Mouse (Mus musculus) limb, embryonic 15.5 days (tissue): ENCODE results near the gene Klb. TPM values are rescaled to one million over a fixed set of nuclear protein-coding genes. Genes with fewer than 3 reads are reported as not detected.
A peak's percentile ranks its signal among the peaks of the same experiment; 100 is the strongest.
"Not testable (repeated sequence)": the region's sequence is repeated elsewhere in the genome, so short reads cannot be mapped to it uniquely, and the experiment has no call there.

ENCODE experiments used
- ATAC-seq: fragments of 200-750 bp; cut with Nextera tagmentation; 2 replicates; pipeline ENCODE4 v1.8.0; 2017; ENCODE audit warnings: low read depth, moderate TSS enrichment; ENCODE audit not compliant: insufficient number of reproducible peaks, low FRiP score, low TSS enrichment
- H3K27ac ChIP-seq: fragments of 300-500 bp; sonication (generic); 2 replicates; pipeline ENCODE4 v1.5.1; 2015; ENCODE audit warnings: moderate library complexity, mild to moderate bottlenecking, inconsistent platforms
- H3K27me3 ChIP-seq: fragments of 300-500 bp; sonication (generic); 2 replicates; pipeline ENCODE4 v1.6.1; 2015; ENCODE audit warnings: inconsistent platforms
- H3K36me3 ChIP-seq: fragments of 300-500 bp; sonication (generic); 2 replicates; pipeline ENCODE4 v1.6.1; 2015; ENCODE audit warnings: inconsistent platforms
- H3K4me1 ChIP-seq: fragments of 300-500 bp; sonication (generic); 2 replicates; pipeline ENCODE4 v1.6.1; 2015; ENCODE audit warnings: inconsistent platforms
- H3K4me2 ChIP-seq: fragments of 300-500 bp; sonication (generic); 2 replicates; pipeline ENCODE4 v1.6.1; 2015; ENCODE audit warnings: mild to moderate bottlenecking, inconsistent platforms
- H3K4me3 ChIP-seq: fragments of 300-500 bp; sonication (generic); 2 replicates; pipeline ENCODE4 v1.5.1; 2015; ENCODE audit warnings: mild to moderate bottlenecking, inconsistent platforms
- H3K9ac ChIP-seq: fragments of 300-500 bp; sonication (generic); 2 replicates; pipeline ENCODE4 v1.6.1; 2015; ENCODE audit warnings: inconsistent platforms
- H3K9me3 ChIP-seq: fragments of 300-500 bp; sonication (generic); 2 replicates; pipeline ENCODE4 v1.6.1; 2016; ENCODE audit warnings: inconsistent platforms
- WGBS: fragments of 180-500 bp; shearing (Covaris S2); methylation state at CpG from one replicate; pipeline ENCODE4 v1.1.7; 2015; 5-methylcytosine and 5-hydroxymethylcytosine counted together
- polyA plus RNA-seq: library from polyadenylated mRNA; unstranded; fragments of >200 nt; fragmentation: Nextera tagmentation; extraction: Ambion mirVana; gene quantifications from 2 replicates; pipeline ENCODE4 v1.2.1, GENCODE M21; 2015

Gene Klb
- 0.05 TPM in 1 of 2 replicates, not detected in the other for polyA plus RNA-seq

GRCm38 (mm10) chr5:65348168-65348567, at the start of gene Klb:
TSS of gene Klb (plus strand) at chr5:65348314.
- H3K27ac ChIP-seq = no peak within 1 kb of the TSS
- no peak for ATAC-seq
- no peak within 1 kb of the TSS for H3K9ac ChIP-seq
- no peaks in the 10 kb centered on the region for H3K9me3 ChIP-seq
- no peak within 1 kb of the TSS for H3K4me2 ChIP-seq
- H3K4me1 ChIP-seq = no peaks in the 10 kb centered on the region
- H3K36me3 ChIP-seq = no peaks in the 10 kb centered on the region
- no peak within 1 kb of the TSS for H3K4me3 ChIP-seq
- WGBS = 53% methylated on average over 15 of the region's 15 CpGs
- no peaks in the 10 kb centered on the region for H3K27me3 ChIP-seq

GRCm38 (mm10) chr5:65299623-65300022, 48.5 kb upstream of the Klb start:
- H3K9me3 ChIP-seq, H3K27me3 ChIP-seq, H3K4me1 ChIP-seq, H3K27ac ChIP-seq, H3K4me3 ChIP-seq, H3K4me2 ChIP-seq, ATAC-seq, H3K9ac ChIP-seq: not testable (repeated sequence)
- peaks cover 52% of the 10 kb centered on the region for H3K36me3 ChIP-seq
- WGBS = 100% methylated on average over 1 of the region's 1 CpGs

- peaks cover 52% of the 10 kb centered on the region for H3K36me3 ChIP-seq
- ATAC-seq = no peak
- no peaks in the 10 kb centered on the region for H3K27me3 ChIP-seq
- H3K4me2 ChIP-seq = no peak overlapping the region
- H3K4me3 ChIP-seq = no peak overlapping the region
- H3K4me1 ChIP-seq = no peaks in the 10 kb centered on the region
- WGBS = 86% methylated on average over 9 of the region's 9 CpGs
- H3K9me3 ChIP-seq = no peaks in the 10 kb centered on the region
- no peak overlapping the region for H3K9ac ChIP-seq
- H3K27ac ChIP-seq = no peak overlapping the region
Measured at GRCm38 (mm10) chr5:65300121-65300520, 48.0 kb upstream of the Klb start.

- Histone ChIP-seq H3K27ac (no peak overlapping the region), H3K9ac (no peak overlapping the region), H3K4me1 (no peaks in the 10 kb centered on the region), H3K36me3 (peaks cover 53% of the 10 kb centered on the region), H3K4me3 (no peak overlapping the region), H3K9me3 (no peaks in the 10 kb centered on the region), H3K27me3 (no peaks in the 10 kb centered on the region), H3K4me2 (no peak overlapping the region)
- no peak for ATAC-seq
- 68% methylated on average over 9 of the region's 9 CpGs for WGBS
Measured at GRCm38 (mm10) chr5:65305516-65305915, 42.6 kb upstream of the Klb start.

GRCm38 (mm10) chr5:65308208-65308607, 39.9 kb upstream of the Klb start:
- H3K27ac ChIP-seq = no peak overlapping the region
- ATAC-seq = no peak
- peaks cover 66% of the 10 kb centered on the region for H3K36me3 ChIP-seq
- H3K27me3 ChIP-seq = no peaks in the 10 kb centered on the region
- H3K4me3 ChIP-seq = no peak overlapping the region
- 94% methylated on average over 7 of the region's 7 CpGs for WGBS
- no peak overlapping the region for H3K4me2 ChIP-seq
- H3K9ac ChIP-seq = no peak overlapping the region
- H3K4me1 ChIP-seq = no peaks in the 10 kb centered on the region
- H3K9me3 ChIP-seq = no peaks in the 10 kb centered on the region

- no peak for ATAC-seq
- Histone ChIP-seq H3K36me3 (peaks cover 69% of the 10 kb centered on the region), H3K27me3 (no peaks in the 10 kb centered on the region), H3K4me1 (no peaks in the 10 kb centered on the region), H3K4me2 (no peak overlapping the region), H3K27ac (no peak overlapping the region), H3K9ac (no peak overlapping the region), H3K9me3 (no peaks in the 10 kb centered on the region), H3K4me3 (no peak overlapping the region)
- WGBS = 93% methylated on average over 3 of the region's 3 CpGs
Measured at GRCm38 (mm10) chr5:65308866-65309265, 39.2 kb upstream of the Klb start.

GRCm38 (mm10) chr5:65319176-65319575, 28.9 kb upstream of the Klb start:
- Histone ChIP-seq H3K27ac (no peak overlapping the region), H3K9me3 (no peaks in the 10 kb centered on the region), H3K27me3 (no peaks in the 10 kb centered on the region), H3K36me3 (peaks cover 42% of the 10 kb centered on the region), H3K4me3 (no peak overlapping the region), H3K9ac (no peak overlapping the region), H3K4me1 (no peaks in the 10 kb centered on the region), H3K4me2 (no peak overlapping the region)
- WGBS = 91% methylated on average over 9 of the region's 9 CpGs
- ATAC-seq = no peak

- no peaks in the 10 kb centered on the region for H3K4me1 ChIP-seq
- no peaks in the 10 kb centered on the region for H3K9me3 ChIP-seq
- WGBS = 52% methylated on average over 10 of the region's 10 CpGs
- ATAC-seq = no peak
- H3K4me3 ChIP-seq = no peak overlapping the region
- H3K27me3 ChIP-seq = no peaks in the 10 kb centered on the region
- no peak overlapping the region for H3K4me2 ChIP-seq
- H3K9ac ChIP-seq = no peak overlapping the region
- H3K36me3 ChIP-seq = peaks cover 18% of the 10 kb centered on the region
- no peak overlapping the region for H3K27ac ChIP-seq
Measured at GRCm38 (mm10) chr5:65322165-65322564, 25.9 kb upstream of the Klb start.

GRCm38 (mm10) chr5:65324271-65324670, 23.8 kb upstream of the Klb start:
- no peak for ATAC-seq
- no peaks in the 10 kb centered on the region for H3K27me3 ChIP-seq
- H3K27ac ChIP-seq = no peak overlapping the region
- no peaks in the 10 kb centered on the region for H3K9me3 ChIP-seq
- 69% methylated on average over 3 of the region's 3 CpGs for WGBS
- no peak overlapping the region for H3K9ac ChIP-seq
- no peak overlapping the region for H3K4me3 ChIP-seq
- H3K4me2 ChIP-seq = no peak overlapping the region
- H3K36me3 ChIP-seq = peaks cover 4% of the 10 kb centered on the region
- H3K4me1 ChIP-seq = no peaks in the 10 kb centered on the region

- no peak overlapping the region for H3K27ac ChIP-seq
- H3K4me2 ChIP-seq = no peak overlapping the region
- H3K27me3 ChIP-seq = no peaks in the 10 kb centered on the region
- no peak overlapping the region for H3K9ac ChIP-seq
- no peak overlapping the region for H3K4me3 ChIP-seq
- no peaks in the 10 kb centered on the region for H3K9me3 ChIP-seq
- no peak for ATAC-seq
- H3K36me3 ChIP-seq = peaks cover 4% of the 10 kb centered on the region; the same call in 1 of the 2 replicates
- no peaks in the 10 kb centered on the region for H3K4me1 ChIP-seq
- WGBS = 89% methylated on average over 3 of the region's 3 CpGs
Measured at GRCm38 (mm10) chr5:65324758-65325355, 23.3 kb upstream of the Klb start.

GRCm38 (mm10) chr5:65326212-65326611, 21.9 kb upstream of the Klb start:
- Histone ChIP-seq H3K27me3 (no peaks in the 10 kb centered on the region), H3K4me3 (no peak overlapping the region), H3K27ac (no peak overlapping the region), H3K4me2 (no peak overlapping the region), H3K9ac (no peak overlapping the region), H3K36me3 (peaks cover 4% of the 10 kb centered on the region; the same call in 1 of the 2 replicates), H3K4me1 (no peaks in the 10 kb centered on the region), H3K9me3 (no peaks in the 10 kb centered on the region)
- no peak for ATAC-seq
- WGBS = 69% methylated on average over 5 of the region's 5 CpGs

GRCm38 (mm10) chr5:65329971-65330370, 18.1 kb upstream of the Klb start:
- no peak overlapping the region for H3K27ac ChIP-seq
- ATAC-seq = no peak
- no peak overlapping the region for H3K4me3 ChIP-seq
- peaks cover 9% of the 10 kb centered on the region; the same call in 1 of the 2 replicates for H3K4me1 ChIP-seq
- H3K27me3 ChIP-seq = no peaks in the 10 kb centered on the region
- H3K9ac ChIP-seq = no peak overlapping the region
- 78% methylated on average over 3 of the region's 3 CpGs for WGBS
- no peak overlapping the region for H3K4me2 ChIP-seq
- H3K36me3 ChIP-seq = peaks cover 9% of the 10 kb centered on the region; the same call in 1 of the 2 replicates
- no peaks in the 10 kb centered on the region for H3K9me3 ChIP-seq

GRCm38 (mm10) chr5:65334788-65335187, 13.3 kb upstream of the Klb start:
- H3K4me2 ChIP-seq = peak overlapping the region; percentile 60
- WGBS = 5% methylated on average over 8 of the region's 8 CpGs
- H3K4me3 ChIP-seq = peak overlapping the region; percentile 96
- H3K27ac ChIP-seq = peak overlapping the region; percentile 93
- H3K36me3 ChIP-seq = peaks cover 9% of the 10 kb centered on the region; the same call in 1 of the 2 replicates
- ATAC-seq = no peak
- no peaks in the 10 kb centered on the region for H3K9me3 ChIP-seq
- peak overlapping the region; percentile 94 for H3K9ac ChIP-seq
- peaks cover 13% of the 10 kb centered on the region; the same call in 1 of the 2 replicates for H3K4me1 ChIP-seq
- no peaks in the 10 kb centered on the region for H3K27me3 ChIP-seq
